Mouse (Mus musculus) activated CD4-positive, CD25-positive, alpha-beta regulatory T cell (primary cell): Measurements from ENCODE around the gene Rnf13. TPM values are rescaled to one million over a fixed set of nuclear protein-coding genes. Genes with fewer than 3 reads are reported as not detected.

ENCODE experiments used
- polyA plus RNA-seq, 2 experiments: library from polyadenylated mRNA; unstranded; fragments of 100-300 nt; shearing (Covaris generic); gene quantifications; one replicate each; pipeline ENCODE4 v1.2.1; 2017

Rnf13 gene
- 10 to 100 TPM; 34.3 to 46.5 TPM for polyA plus RNA-seq

DNA sequence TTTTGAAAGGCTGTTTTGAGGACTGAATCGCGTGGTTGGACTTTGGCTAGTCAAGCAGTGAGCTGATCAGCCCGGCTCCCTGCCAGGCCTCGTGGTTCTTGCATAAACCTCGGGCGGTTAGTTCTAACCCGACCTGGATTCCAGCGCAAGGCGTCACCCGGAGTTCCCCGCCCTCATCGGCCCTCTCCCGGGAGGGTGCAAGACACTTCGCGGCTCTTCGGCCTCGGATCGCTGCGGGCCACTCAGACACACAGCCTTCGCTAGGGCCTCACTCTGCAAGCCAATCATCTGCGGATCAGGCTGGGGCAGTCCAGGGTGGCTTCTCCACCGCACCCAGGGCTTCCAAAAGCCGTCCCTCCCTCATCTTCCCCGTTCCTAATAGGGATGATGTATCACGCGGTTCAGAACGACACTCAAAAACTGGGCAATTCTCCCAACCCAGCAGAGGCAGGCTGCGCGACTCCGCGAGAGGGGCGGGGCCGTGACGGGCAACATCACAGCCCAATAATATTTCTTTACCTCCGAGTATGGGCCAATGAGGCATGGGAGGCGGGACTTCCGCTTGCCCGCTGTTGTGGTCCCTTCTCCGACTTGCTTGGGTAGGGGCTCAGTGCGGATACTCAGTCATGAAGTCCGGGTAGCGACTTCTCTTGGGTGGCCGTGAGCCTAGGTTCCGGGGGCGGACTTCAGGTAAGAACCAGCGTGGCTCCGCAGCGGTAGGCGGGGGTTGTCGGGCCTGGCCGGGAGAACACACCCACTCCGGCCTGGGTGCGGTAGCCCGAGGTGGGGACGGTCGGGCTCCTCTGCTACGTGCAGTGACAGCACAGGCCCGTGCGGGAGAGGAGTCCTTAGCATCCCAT lies at the start of gene Rnf13:
Gene Rnf13 (plus strand): TSS at position 552 of the 860 bp plus-strand sequence.

DNA sequence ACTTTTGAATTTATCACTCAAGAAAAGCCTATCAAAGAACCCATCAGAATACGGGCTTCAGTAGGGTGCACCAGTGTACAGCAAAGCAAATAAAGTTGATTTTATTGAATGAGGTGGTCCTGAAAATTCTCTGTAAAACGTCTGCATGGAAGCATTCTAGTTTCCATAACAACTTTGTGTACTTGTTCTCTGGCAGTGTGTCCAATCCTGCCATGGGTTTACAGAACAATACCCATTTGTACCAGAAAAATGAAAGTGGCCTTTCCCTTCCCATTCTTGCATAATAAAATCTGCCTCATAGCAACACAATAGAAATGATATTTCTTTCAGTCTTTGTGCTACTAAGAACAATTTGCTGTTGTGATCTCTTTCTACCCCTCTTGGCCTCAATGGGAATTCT lies 43.1 kb upstream of the Rnf13 start, which contains the start of gene Ankub1:
Gene Ankub1 (minus strand): TSS at position 81 of the 400 bp plus-strand sequence.

GRCm38 (mm10) chr3:57847760-57848185 lies 111.9 kb downstream of the Rnf13 start, which contains the start of gene Pfn2:
Pfn2 (minus strand) TSS chr3:57848079.

Other genes with a start within 250 kb of the Rnf13 start
- under 1 TPM in 1 of 2 experiments, not detected in 1; 0.23 TPM for gene Wwtr1, start 160.2 kb upstream of the Rnf13 start, polyA plus RNA-seq
- gene Commd2, start 84.3 kb upstream of the Rnf13 start, polyA plus RNA-seq: 10 to 100 TPM; 71.7 to 78.6 TPM
- under 1 TPM in 1 of 2 experiments, not detected in 1; 0.38 TPM for gene Ankub1, start 43.3 kb upstream of the Rnf13 start, polyA plus RNA-seq
- 1 to 10 TPM; 8.9 to 9.7 TPM for gene Pfn2, start 112.0 kb downstream of the Rnf13 start, polyA plus RNA-seq